Mouse (Mus musculus): ENCODE results near the gene Rasgrf2. TPM values are rescaled to one million over a fixed set of nuclear protein-coding genes. Genes with fewer than 3 reads are reported as not detected.

Gene Rasgrf2
- polyA plus RNA-seq, 1 experiment from 2014 or later: 0.39 TPM

- H3K4me2 ChIP-seq (replicated peaks; ENCODE audit: low read depth): no peak overlapping the region
- no peak overlapping the region for H3K4me3 ChIP-seq (ENCODE audit: low read depth, low read length)
- H3K9me3 ChIP-seq (ENCODE audit: control insufficient read depth, low read length): no peaks in the 10 kb centered on the region
- 88% methylated on average over 2 of the region's 2 CpGs for WGBS
- no peaks in the 10 kb centered on the region for H3K4me1 ChIP-seq (replicated peaks; ENCODE audit: control insufficient read depth, insufficient read depth)
- no peak overlapping the region for H3K27ac ChIP-seq (replicated peaks)
- ATAC-seq (ENCODE audit: low FRiP score, low TSS enrichment) (no peak), DNase-seq (ENCODE audit: low spot score) (no peak)
- no peaks in the 10 kb centered on the region for H3K36me3 ChIP-seq (ENCODE audit: control insufficient read depth, insufficient read depth, low read length)
- no peaks in the 10 kb centered on the region for H3K27me3 ChIP-seq (ENCODE audit: control insufficient read depth, insufficient read depth, low read length)
- TF ChIP-seq CTCF (IDR thresholded peaks at IDR 0.05; ENCODE audit: low read depth) (0 out of 2 replicates have a peak, but pooled peaks have one; percentile 12), EP300 (optimal IDR thresholded peaks at IDR 0.05) (no peak)
- H3K9ac ChIP-seq (ENCODE audit: low read length): no peak overlapping the region
Observed at GRCm38 (mm10) chr13:91917835-91918234, 213.6 kb downstream of the Rasgrf2 start.

DNA sequence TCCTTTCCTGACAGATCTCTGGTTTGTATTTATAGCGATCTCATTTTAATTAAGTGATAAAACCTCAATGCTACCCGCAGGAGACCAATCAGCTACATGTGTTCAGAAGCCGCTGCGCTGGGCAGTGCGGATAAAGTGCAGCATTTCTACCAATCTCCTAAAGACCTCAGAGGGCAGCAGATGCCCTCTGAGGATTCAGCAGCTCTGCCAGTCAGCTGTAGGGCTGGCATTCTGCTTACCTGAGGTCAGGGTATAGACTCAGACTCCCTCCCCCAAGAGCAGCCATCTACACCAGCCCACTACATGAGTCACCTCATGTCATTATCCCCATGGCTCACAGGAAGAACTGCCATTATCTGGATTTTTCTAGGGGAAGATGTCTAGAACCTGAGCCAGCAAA is 215.1 kb downstream of the Rasgrf2 start:
- no peaks in the 10 kb centered on the region for H3K27me3 ChIP-seq (ENCODE audit: control insufficient read depth, insufficient read depth, low read length)
- ATAC-seq (ENCODE audit: low FRiP score, low TSS enrichment) (0 out of 2 replicates have a peak, but pooled peaks have one; percentile 8), DNase-seq (ENCODE audit: low spot score) (no peak)
- TF ChIP-seq EP300 (optimal IDR thresholded peaks at IDR 0.05): no peak
- no peak for TF ChIP-seq CTCF (IDR thresholded peaks at IDR 0.05; ENCODE audit: low read depth)
- 90% methylated on average over 5 of the region's 5 CpGs for WGBS
- H3K4me1 ChIP-seq (replicated peaks; ENCODE audit: control insufficient read depth, insufficient read depth): no peaks in the 10 kb centered on the region
- H3K27ac ChIP-seq (replicated peaks): no peak overlapping the region
- no peak overlapping the region for H3K4me3 ChIP-seq (ENCODE audit: low read depth, low read length)
- H3K9me3 ChIP-seq (ENCODE audit: control insufficient read depth, low read length): no peaks in the 10 kb centered on the region
- no peak overlapping the region for H3K4me2 ChIP-seq (replicated peaks; ENCODE audit: low read depth)
- H3K36me3 ChIP-seq (ENCODE audit: control insufficient read depth, insufficient read depth, low read length): no peaks in the 10 kb centered on the region
- H3K9ac ChIP-seq (ENCODE audit: low read length): no peak overlapping the region

- Histone ChIP-seq H3K4me3 (ENCODE audit: low read depth, low read length) (no peak overlapping the region), H3K36me3 (ENCODE audit: control insufficient read depth, insufficient read depth, low read length) (no peaks in the 10 kb centered on the region), H3K27ac (replicated peaks) (no peak overlapping the region), H3K27me3 (ENCODE audit: control insufficient read depth, insufficient read depth, low read length) (no peaks in the 10 kb centered on the region), H3K4me2 (replicated peaks; ENCODE audit: low read depth) (no peak overlapping the region), H3K9ac (ENCODE audit: low read length) (no peak overlapping the region), H3K9me3 (ENCODE audit: control insufficient read depth, low read length) (no peaks in the 10 kb centered on the region), H3K4me1 (replicated peaks; ENCODE audit: control insufficient read depth, insufficient read depth) (no peaks in the 10 kb centered on the region)
- peak; percentile 49; the same call in 1 of the 2 replicates for ATAC-seq (ENCODE audit: low FRiP score, low TSS enrichment)
- no peak for DNase-seq (ENCODE audit: low spot score)
- WGBS: 74% methylated on average over 6 of the region's 6 CpGs
- TF ChIP-seq CTCF (IDR thresholded peaks at IDR 0.05; ENCODE audit: low read depth): peak; percentile 47
- no peak for TF ChIP-seq EP300 (optimal IDR thresholded peaks at IDR 0.05)
Observed at GRCm38 (mm10) chr13:91915582-91916239, 215.7 kb downstream of the Rasgrf2 start.

GRCm38 (mm10) chr13:91915192-91915581 is 216.3 kb downstream of the Rasgrf2 start:
- no peaks in the 10 kb centered on the region for H3K36me3 ChIP-seq (ENCODE audit: control insufficient read depth, insufficient read depth, low read length)
- DNase-seq (ENCODE audit: low spot score): no peak
- no peak overlapping the region for H3K4me2 ChIP-seq (replicated peaks; ENCODE audit: low read depth)
- H3K9ac ChIP-seq (ENCODE audit: low read length): no peak overlapping the region
- no peak for ATAC-seq (ENCODE audit: low FRiP score, low TSS enrichment)
- no peaks in the 10 kb centered on the region for H3K27me3 ChIP-seq (ENCODE audit: control insufficient read depth, insufficient read depth, low read length)
- H3K9me3 ChIP-seq (ENCODE audit: control insufficient read depth, low read length): no peaks in the 10 kb centered on the region
- TF ChIP-seq EP300 (optimal IDR thresholded peaks at IDR 0.05): no peak
- TF ChIP-seq CTCF (IDR thresholded peaks at IDR 0.05; ENCODE audit: low read depth): no peak
- no peaks in the 10 kb centered on the region for H3K4me1 ChIP-seq (replicated peaks; ENCODE audit: control insufficient read depth, insufficient read depth)
- no peak overlapping the region for H3K4me3 ChIP-seq (ENCODE audit: low read depth, low read length)
- 71% methylated on average over 4 of the region's 4 CpGs for WGBS
- no peak overlapping the region for H3K27ac ChIP-seq (replicated peaks)

DNA sequence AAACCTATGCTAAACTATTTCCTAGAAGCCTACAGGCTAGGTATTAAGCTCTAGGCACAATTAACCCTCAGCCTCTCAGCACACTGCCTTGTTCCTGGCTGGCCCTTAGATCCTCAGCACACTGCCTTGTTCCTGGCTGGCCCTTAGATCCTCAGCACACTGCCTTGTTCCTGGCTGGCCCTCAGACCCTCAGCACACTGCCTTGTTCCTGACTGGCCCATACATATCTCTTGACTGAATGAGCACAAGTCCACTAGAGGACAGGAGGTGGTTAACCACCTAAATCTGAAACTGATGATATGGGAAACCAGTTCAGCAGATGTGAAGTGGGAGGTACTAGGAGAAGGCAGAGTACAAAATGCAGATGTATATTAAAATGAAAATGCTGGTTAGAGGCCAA is 219.8 kb downstream of the Rasgrf2 start:
- no peaks in the 10 kb centered on the region for H3K27me3 ChIP-seq (ENCODE audit: control insufficient read depth, insufficient read depth, low read length)
- H3K4me2 ChIP-seq (replicated peaks; ENCODE audit: low read depth): no peak overlapping the region
- no peak overlapping the region for H3K27ac ChIP-seq (replicated peaks)
- H3K4me3 ChIP-seq (ENCODE audit: low read depth, low read length): no peak overlapping the region
- no peak for ATAC-seq (ENCODE audit: low FRiP score, low TSS enrichment)
- DNase-seq (ENCODE audit: low spot score): no peak
- no peaks in the 10 kb centered on the region for H3K4me1 ChIP-seq (replicated peaks; ENCODE audit: control insufficient read depth, insufficient read depth)
- H3K36me3 ChIP-seq (ENCODE audit: control insufficient read depth, insufficient read depth, low read length): no peaks in the 10 kb centered on the region
- H3K9me3 ChIP-seq (ENCODE audit: control insufficient read depth, low read length): no peaks in the 10 kb centered on the region
- H3K9ac ChIP-seq (ENCODE audit: low read length): no peak overlapping the region
- TF ChIP-seq CTCF (IDR thresholded peaks at IDR 0.05; ENCODE audit: low read depth): no peak
- TF ChIP-seq EP300 (optimal IDR thresholded peaks at IDR 0.05): no peak

DNA sequence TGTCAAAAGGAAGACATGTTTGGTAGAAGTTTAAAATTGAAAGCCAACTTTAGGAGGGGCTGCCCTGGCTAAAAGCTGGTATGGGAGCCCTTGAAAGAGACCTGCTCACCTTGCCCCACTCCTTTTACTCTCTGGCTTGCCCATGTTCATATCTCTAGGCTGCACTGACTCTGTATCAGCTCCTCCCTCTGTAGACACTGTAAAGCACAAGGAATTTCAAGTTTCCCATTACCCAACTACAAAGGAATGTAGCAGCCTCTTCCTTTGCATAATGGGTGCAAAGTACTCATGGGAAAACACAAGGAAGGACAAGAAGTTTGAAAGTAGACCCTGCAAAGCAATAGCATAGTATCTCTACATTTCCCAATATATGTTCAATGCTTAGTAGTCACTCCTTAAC is 220.2 kb downstream of the Rasgrf2 start:
- no peak for ATAC-seq (ENCODE audit: low FRiP score, low TSS enrichment)
- no peaks in the 10 kb centered on the region for H3K36me3 ChIP-seq (ENCODE audit: control insufficient read depth, insufficient read depth, low read length)
- no peaks in the 10 kb centered on the region for H3K4me1 ChIP-seq (replicated peaks; ENCODE audit: control insufficient read depth, insufficient read depth)
- H3K27me3 ChIP-seq (ENCODE audit: control insufficient read depth, insufficient read depth, low read length): no peaks in the 10 kb centered on the region
- H3K4me2 ChIP-seq (replicated peaks; ENCODE audit: low read depth): no peak overlapping the region
- H3K4me3 ChIP-seq (ENCODE audit: low read depth, low read length): no peak overlapping the region
- DNase-seq (ENCODE audit: low spot score): no peak
- no peak overlapping the region for H3K27ac ChIP-seq (replicated peaks)
- H3K9me3 ChIP-seq (ENCODE audit: control insufficient read depth, low read length): no peaks in the 10 kb centered on the region
- TF ChIP-seq CTCF (IDR thresholded peaks at IDR 0.05; ENCODE audit: low read depth) (no peak), EP300 (optimal IDR thresholded peaks at IDR 0.05) (no peak)
- H3K9ac ChIP-seq (ENCODE audit: low read length): no peak overlapping the region

Data from stomach, postnatal 0 days (tissue).